Mouse (Mus musculus) mature B cell (primary cell): ENCODE data around the gene Aqp8.

Source experiments
- in situ Hi-C: fragments of 300-500 bp; cut with MboI; formaldehyde crosslinking; loops from 2 replicates; pipeline ENCODE4 v1.14.3; 2019

The Aqp8 gene

DNA sequence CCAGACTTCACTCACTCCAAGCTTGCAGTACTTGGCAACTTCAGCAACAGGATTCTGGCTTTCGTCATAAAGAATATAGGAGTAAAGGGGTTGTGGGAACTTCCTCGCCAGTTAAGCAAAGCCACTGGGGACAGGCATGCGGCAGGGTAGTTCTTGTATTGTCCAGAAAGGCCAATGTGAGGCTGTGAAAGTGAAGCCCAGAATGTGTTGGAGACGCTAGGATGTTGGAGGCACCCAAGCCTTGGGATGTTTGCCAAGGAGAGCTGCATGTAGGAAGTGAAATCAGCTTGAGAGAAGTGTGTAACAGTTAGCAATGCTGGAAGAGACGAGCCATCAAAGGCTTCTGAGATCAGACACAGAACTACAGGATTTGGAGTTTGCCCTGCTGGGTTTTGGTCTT, 25.6 kb downstream of the Aqp8 start:
- in situ Hi-C loops: no loop called here

DNA sequence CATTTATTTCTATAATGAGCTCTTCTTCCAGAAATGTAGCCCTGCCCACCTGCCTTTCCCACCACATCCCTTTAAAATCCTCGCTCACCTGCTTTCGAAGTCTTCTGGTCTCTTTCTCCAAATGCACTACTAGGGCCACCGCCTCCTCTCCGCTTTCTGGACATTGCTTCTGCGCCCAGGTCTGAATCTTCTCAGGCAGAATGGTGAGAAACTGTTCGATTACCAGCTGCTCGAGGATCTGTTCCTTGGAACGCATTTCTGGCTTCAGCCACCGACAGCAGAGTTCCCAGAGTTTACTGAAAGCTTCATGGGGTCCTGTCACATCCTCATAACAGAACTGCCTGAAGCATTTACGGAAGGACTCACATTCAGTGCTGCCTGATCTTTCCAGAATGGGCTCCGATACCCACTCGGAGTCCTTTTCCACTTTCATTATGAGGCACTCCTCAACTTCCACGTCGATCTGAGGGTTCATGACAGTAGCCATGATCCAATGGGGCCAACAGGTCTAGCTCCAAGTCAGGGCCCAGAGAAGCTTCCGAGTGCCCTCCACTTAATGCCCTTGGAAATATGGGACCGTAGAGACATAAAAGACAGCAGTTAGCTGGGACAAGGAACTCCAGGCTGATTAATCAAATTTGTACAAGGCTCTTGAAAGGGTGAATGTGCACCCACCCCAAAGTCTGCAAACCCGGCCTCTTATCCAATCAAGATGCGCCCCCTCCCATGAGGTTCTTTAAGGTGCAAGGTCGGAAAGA, 37.6 kb downstream of the Aqp8 start:
- in situ Hi-C loops: no loop called here

GRCm38 (mm10) chr7:123500239-123501219, 38.4 kb downstream of the Aqp8 start, which contains the start of gene Zkscan2:
TSS of gene Zkscan2 (minus strand) at chr7:123500449.
- in situ Hi-C loops: no loop called here

DNA sequence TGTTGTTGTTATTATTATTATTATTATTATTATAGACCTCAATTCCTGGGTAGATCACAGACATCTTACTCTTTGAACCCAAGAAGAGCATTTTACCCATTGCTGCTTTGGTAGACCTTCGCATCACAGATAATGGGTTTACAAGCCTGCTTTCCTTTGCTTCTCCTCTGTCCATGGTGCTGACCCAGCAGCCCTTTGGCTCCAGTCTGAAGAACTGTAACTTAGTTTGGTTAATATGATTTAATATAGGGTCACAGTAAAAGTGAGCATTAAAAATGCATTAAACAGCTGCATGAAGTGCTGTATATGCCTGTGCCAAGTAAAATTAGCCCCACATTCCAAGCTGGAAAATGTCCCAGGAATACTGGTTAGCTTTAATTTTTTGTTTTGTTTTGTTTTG, 41.3 kb downstream of the Aqp8 start:
- in situ Hi-C loops: no loop called here

GRCm38 (mm10) chr7:123507946-123508345, 45.9 kb downstream of the Aqp8 start:
- in situ Hi-C loops: no loop called here
